Mouse (Mus musculus): ENCODE measurements around the gene Ppm1g. TPM values are rescaled to one million over a fixed set of nuclear protein-coding genes. Genes with fewer than 3 reads are reported as not detected.

The Ppm1g gene
- polyA plus RNA-seq, 1 experiment: 429 TPM

- no peak for TF ChIP-seq POLR2A (IDR thresholded peaks at IDR 0.05; ENCODE audit: control insufficient read depth, low read depth, low read length)
- no peak for TF ChIP-seq CTCF (IDR thresholded peaks at IDR 0.05; ENCODE audit: control insufficient read depth, insufficient read depth, insufficient replicate concordance, low read depth, low read length)
- no peaks in the 10 kb centered on the region for H3K27me3 ChIP-seq (ENCODE audit: control insufficient read depth, insufficient read depth, low read length)
- H3K27ac ChIP-seq (ENCODE audit: control insufficient read depth, insufficient read depth, low read depth, low read length): no peak overlapping the region
- peaks cover 9% of the 10 kb centered on the region for H3K36me3 ChIP-seq (ENCODE audit: control insufficient read depth, insufficient read depth, low read length)
- no peaks in the 10 kb centered on the region for H3K4me1 ChIP-seq (ENCODE audit: control insufficient read depth, insufficient read depth, low read length)
- no peak overlapping the region for H3K4me3 ChIP-seq (ENCODE audit: control insufficient read depth, low read depth, low read length)
These were observed 51.9 kb downstream of the Ppm1g start for GRCm38 (mm10) chr5:31168630-31169029.

- TF ChIP-seq POLR2A (IDR thresholded peaks at IDR 0.05; ENCODE audit: control insufficient read depth, low read depth, low read length): no peak
- TF ChIP-seq CTCF (IDR thresholded peaks at IDR 0.05; ENCODE audit: control insufficient read depth, insufficient read depth, insufficient replicate concordance, low read depth, low read length): no peak
- H3K27me3 ChIP-seq (ENCODE audit: control insufficient read depth, insufficient read depth, low read length): no peaks in the 10 kb centered on the region
- H3K27ac ChIP-seq (ENCODE audit: control insufficient read depth, insufficient read depth, low read depth, low read length): no peak overlapping the region
- H3K4me3 ChIP-seq (ENCODE audit: control insufficient read depth, low read depth, low read length): no peak overlapping the region
- no peaks in the 10 kb centered on the region for H3K4me1 ChIP-seq (ENCODE audit: control insufficient read depth, insufficient read depth, low read length)
- peaks cover 7% of the 10 kb centered on the region for H3K36me3 ChIP-seq (ENCODE audit: control insufficient read depth, insufficient read depth, low read length)
These were observed 55.6 kb downstream of the Ppm1g start for GRCm38 (mm10) chr5:31164878-31165277.

- TF ChIP-seq POLR2A (IDR thresholded peaks at IDR 0.05; ENCODE audit: control insufficient read depth, low read depth, low read length) (no peak), CTCF (IDR thresholded peaks at IDR 0.05; ENCODE audit: control insufficient read depth, insufficient read depth, insufficient replicate concordance, low read depth, low read length) (no peak)
- Histone ChIP-seq H3K27me3 (ENCODE audit: control insufficient read depth, insufficient read depth, low read length) (no peaks in the 10 kb centered on the region), H3K4me3 (ENCODE audit: control insufficient read depth, low read depth, low read length) (no peak overlapping the region), H3K4me1 (ENCODE audit: control insufficient read depth, insufficient read depth, low read length) (no peaks in the 10 kb centered on the region), H3K27ac (ENCODE audit: control insufficient read depth, insufficient read depth, low read depth, low read length) (no peak overlapping the region), H3K36me3 (ENCODE audit: control insufficient read depth, insufficient read depth, low read length) (peaks cover 5% of the 10 kb centered on the region)
These were observed 58.0 kb downstream of the Ppm1g start for GRCm38 (mm10) chr5:31162462-31162861.

- peaks cover 5% of the 10 kb centered on the region for H3K4me1 ChIP-seq (ENCODE audit: control insufficient read depth, insufficient read depth, low read length)
- TF ChIP-seq CTCF (IDR thresholded peaks at IDR 0.05; ENCODE audit: control insufficient read depth, insufficient read depth, insufficient replicate concordance, low read depth, low read length): no peak
- TF ChIP-seq POLR2A (IDR thresholded peaks at IDR 0.05; ENCODE audit: control insufficient read depth, low read depth, low read length): peak; percentile 84
- H3K27me3 ChIP-seq (ENCODE audit: control insufficient read depth, insufficient read depth, low read length): no peaks in the 10 kb centered on the region
- peaks cover 1% of the 10 kb centered on the region for H3K36me3 ChIP-seq (ENCODE audit: control insufficient read depth, insufficient read depth, low read length)
- H3K27ac ChIP-seq (ENCODE audit: control insufficient read depth, insufficient read depth, low read depth, low read length): peak within 1 kb of the TSS; percentile 54
- peak within 1 kb of the TSS; percentile 81 for H3K4me3 ChIP-seq (ENCODE audit: control insufficient read depth, low read depth, low read length)
These were observed 66.3 kb downstream of the Ppm1g start, which contains the start of gene Mpv17 for GRCm38 (mm10) chr5:31154152-31154553. Gene Mpv17, minus strand, starts transcription at chr5:31154251.

GRCm38 (mm10) chr5:31153516-31154151, 66.9 kb downstream of the Ppm1g start:
- Histone ChIP-seq H3K27ac (ENCODE audit: control insufficient read depth, insufficient read depth, low read depth, low read length) (no peak overlapping the region), H3K27me3 (ENCODE audit: control insufficient read depth, insufficient read depth, low read length) (no peaks in the 10 kb centered on the region), H3K36me3 (ENCODE audit: control insufficient read depth, insufficient read depth, low read length) (peaks cover 1% of the 10 kb centered on the region), H3K4me1 (ENCODE audit: control insufficient read depth, insufficient read depth, low read length) (peaks cover 5% of the 10 kb centered on the region), H3K4me3 (ENCODE audit: control insufficient read depth, low read depth, low read length) (peak overlapping the region; percentile 81)
- no peak for TF ChIP-seq POLR2A (IDR thresholded peaks at IDR 0.05; ENCODE audit: control insufficient read depth, low read depth, low read length)
- TF ChIP-seq CTCF (IDR thresholded peaks at IDR 0.05; ENCODE audit: control insufficient read depth, insufficient read depth, insufficient replicate concordance, low read depth, low read length): no peak

Other genes starting within 250 kb of the Ppm1g start
- gene Atraid, start 172.4 kb downstream of the Ppm1g start, polyA plus RNA-seq (2012; rRNA removed): 38.7 and 47.7 TPM in 2 replicates
- 5.4 and 6.2 TPM in 2 replicates for gene Slc5a6, start 171.8 kb downstream of the Ppm1g start, polyA plus RNA-seq (2012; rRNA removed)
- 11.2 and 14.0 TPM in 2 replicates for gene Cad, start 165.9 kb downstream of the Ppm1g start, polyA plus RNA-seq (2012; rRNA removed)
- gene Dnajc5g, start 114.4 kb downstream of the Ppm1g start, polyA plus RNA-seq (2012; rRNA removed): 172 and 183 TPM in 2 replicates
- gene Slc30a3, start 112.5 kb downstream of the Ppm1g start, polyA plus RNA-seq (2012; rRNA removed): 311 and 315 TPM in 2 replicates
- gene Trim54, start 104.0 kb downstream of the Ppm1g start, polyA plus RNA-seq (2012; rRNA removed): 9.8 and 11.1 TPM in 2 replicates
- gene Ucn, start 81.9 kb downstream of the Ppm1g start, polyA plus RNA-seq (2012; rRNA removed): 0.57 and 1.4 TPM in 2 replicates
- 11.2 and 14.3 TPM in 2 replicates for gene Mpv17, start 66.4 kb downstream of the Ppm1g start, polyA plus RNA-seq (2012; rRNA removed)
- gene Gm29609, start 40.8 kb downstream of the Ppm1g start, polyA plus RNA-seq (2012; rRNA removed): 7.3 and 9.7 TPM in 2 replicates
- gene Gtf3c2, start 40.5 kb downstream of the Ppm1g start, polyA plus RNA-seq (2012; rRNA removed): 47.2 and 49.0 TPM in 2 replicates
- 22.2 and 24.8 TPM in 2 replicates for gene Snx17, start 27.5 kb downstream of the Ppm1g start, polyA plus RNA-seq (2012; rRNA removed)
- 107 and 116 TPM in 2 replicates for gene Eif2b4, start 27.3 kb downstream of the Ppm1g start, polyA plus RNA-seq (2012; rRNA removed)
- gene Zfp513, start 18.4 kb downstream of the Ppm1g start, polyA plus RNA-seq (2012; rRNA removed): 53.2 and 60.0 TPM in 2 replicates
- 62.5 and 64.2 TPM in 2 replicates for gene Nrbp1, start 20.2 kb upstream of the Ppm1g start, polyA plus RNA-seq (2012; rRNA removed)
- gene Gm9970, start 20.5 kb upstream of the Ppm1g start, polyA plus RNA-seq (2012; rRNA removed): 86.1 and 103 TPM in 2 replicates
- gene Krtcap3, start 31.0 kb upstream of the Ppm1g start, polyA plus RNA-seq (2012; rRNA removed): 20.9 and 23.1 TPM in 2 replicates
- gene Ift172, start 70.4 kb upstream of the Ppm1g start, polyA plus RNA-seq (2012; rRNA removed): 439 and 454 TPM in 2 replicates
- gene Fndc4, start 75.4 kb upstream of the Ppm1g start, polyA plus RNA-seq (2012; rRNA removed): 1.4 and 2.0 TPM in 2 replicates
- gene Gckr, start 76.8 kb upstream of the Ppm1g start, polyA plus RNA-seq (2012; rRNA removed): 0.53 and 0.55 TPM in 2 replicates
- gene Zfp512, start 231.7 kb upstream of the Ppm1g start, polyA plus RNA-seq (2012; rRNA removed): 9.1 and 9.2 TPM in 2 replicates